26 mouse cellular contexts compared by ENCODE assay signal in genomic region chr9:114019012-114019762, GRCm38 (mm10). TPM values are rescaled to one million over a fixed set of nuclear protein-coding genes. Genes with fewer than 3 reads are reported as not detected.
DNase-seq lines count a peak whose midpoint lies in the region; TF ChIP-seq lines count a peak whose summit lies in the region.
"Had no signal": no experiment of that assay in that cellular context is flagged by ENCODE, and none has a peak within 500 bp of the region (broad histone marks: within the 10 kb centered on the region; RNA-seq: fewer than 3 reads in every experiment).

No protein-coding gene starts in this region.

- no peaks in the 10 kb centered on the region for H3K27me3 ChIP-seq in myocyte (ENCODE audit: control insufficient read depth, insufficient read depth, insufficient read length)
- H3K27me3 ChIP-seq: embryonic facial prominence, embryonic 13.5 days; forebrain, embryonic 12.5 days; forebrain, embryonic 15.5 days; heart, embryonic 13.5 days; Patski had no signal

- no peak for TF ChIP-seq CTCF in bone marrow macrophage, adult 2 months (IDR thresholded peaks at IDR 0.05; ENCODE audit: low read depth, low read length)

- H3K79me2 ChIP-seq in macrophage (ENCODE audit: inconsistent target) (peaks cover 57% of the 10 kb centered on the region), myocyte (ENCODE audit: control insufficient read depth, insufficient read depth) (peaks cover 63% of the 10 kb centered on the region)

- peak overlapping the region; percentile 4 for H3K4me2 ChIP-seq in myocyte (ENCODE audit: low read depth)
- H3K4me2 ChIP-seq: embryonic facial prominence, embryonic 13.5 days; forebrain, embryonic 12.5 days; forebrain, embryonic 15.5 days; heart, embryonic 13.5 days; hindbrain, embryonic 14.5 days had no signal

- TF ChIP-seq POLR2A in bone marrow macrophage, adult 2 months (IDR thresholded peaks at IDR 0.05; ENCODE audit: borderline replicate concordance, low read depth, low read length) = no peak
- no peak for TF ChIP-seq POLR2A in myocyte (IDR thresholded peaks at IDR 0.05; ENCODE audit: insufficient read length, low read depth)

- H3K27ac ChIP-seq in bone marrow macrophage, adult 2 months (ENCODE audit: insufficient read depth, low read depth, low read length) = peak overlapping the region; percentile 45
- peak overlapping the region; percentile 67 for H3K27ac ChIP-seq in macrophage
- H3K27ac ChIP-seq: embryonic facial prominence, embryonic 10.5 days; embryonic facial prominence, embryonic 13.5 days; forebrain, embryonic 12.5 days; forebrain, embryonic 15.5 days; heart, adult 2 months; heart, embryonic 10.5 days; heart, embryonic 13.5 days; hindbrain, embryonic 14.5 days; hindbrain, postnatal 0 days had no signal

- no peak overlapping the region for H3K4me3 ChIP-seq in bone marrow macrophage, adult 2 months (ENCODE audit: insufficient read depth, low read length)
- H3K4me3 ChIP-seq in macrophage (ENCODE audit: inconsistent target) = peak overlapping the region; percentile 2; the same call in 1 of the 2 replicates
- H3K4me3 ChIP-seq in myocyte = no peak overlapping the region
- H3K4me3 ChIP-seq: embryonic facial prominence, embryonic 10.5 days; embryonic facial prominence, embryonic 13.5 days; erythroblast, embryonic 14.5 days; forebrain, embryonic 12.5 days; forebrain, embryonic 15.5 days; heart, adult 2 months; heart, embryonic 10.5 days; heart, embryonic 13.5 days had no signal

- no peaks in the 10 kb centered on the region for H3K36me3 ChIP-seq in macrophage (ENCODE audit: inconsistent target)
- H3K36me3 ChIP-seq in myocyte (ENCODE audit: control insufficient read depth, insufficient read depth) = peaks cover 13% of the 10 kb centered on the region
- H3K36me3 ChIP-seq: embryonic facial prominence, embryonic 10.5 days; embryonic facial prominence, embryonic 13.5 days; forebrain, embryonic 12.5 days; forebrain, embryonic 15.5 days; heart, embryonic 10.5 days; heart, embryonic 13.5 days had no signal

- DNase-seq in gastrocnemius, adult 8-10 months (ENCODE audit: low spot score in 2 of 2) = no peak
- DNase-seq in cerebellum, adult 9-11 months = no peak
- DNase-seq in cerebellum, adult 11-12 months = no peak
- DNase-seq: adrenal gland, postnatal 14 days; cerebellum, adult 18-20 months; cerebellum, adult 9-10 months; cerebellum, postnatal 25 days; embryo, embryonic 11 days; gastrocnemius, postnatal 14 days; heart, adult 2 months; heart, postnatal 14 days; heart, postnatal 4 days had no signal

- peaks cover 15% of the 10 kb centered on the region for H3K4me1 ChIP-seq in bone marrow macrophage, adult 2 months (ENCODE audit: control insufficient read depth, insufficient read depth, low read length)
- H3K4me1 ChIP-seq: embryonic facial prominence, embryonic 13.5 days; forebrain, embryonic 12.5 days; forebrain, embryonic 15.5 days; heart, embryonic 13.5 days had no signal

- WGBS in macrophage (ENCODE audit: missing documents) = 29% methylated on average over 7 of the region's 7 CpGs

- H3ac ChIP-seq in myocyte (ENCODE audit: control insufficient read depth, insufficient read length) = no peak overlapping the region

TF ChIP-seq in myocyte, 11 proteins besides CTCF, POLR2A, EP300 and RAD21:
- TF ChIP-seq TCF12 (IDR thresholded peaks at IDR 0.05; ENCODE audit: insufficient read depth, poor library complexity, severe bottlenecking) = peak; percentile 91
- no peak for TF ChIP-seq REST (IDR thresholded peaks at IDR 0.05; ENCODE audit: insufficient read depth, insufficient read length)
- peak; percentile 32 for TF ChIP-seq TCF3 (IDR thresholded peaks at IDR 0.05; ENCODE audit: insufficient read length, low read depth)
- TF ChIP-seq SRF (IDR thresholded peaks at IDR 0.05; ENCODE audit: control insufficient read depth, insufficient read length, low read depth) = no peak
- peak in 2 of 3 experiments; percentile 72 to 85 for TF ChIP-seq MYOG (IDR thresholded peaks at IDR 0.05; ENCODE audit: control insufficient read depth in 1 of 3, insufficient read depth in 1 of 3, insufficient read length in 2 of 3, low read depth in 2 of 3)
- no peak for TF ChIP-seq MAX (IDR thresholded peaks at IDR 0.05; ENCODE audit: low read depth)
- TF ChIP-seq MYOD1 (IDR thresholded peaks at IDR 0.05; ENCODE audit: control insufficient read depth in 1 of 3, insufficient read length in 2 of 3, low read depth in 2 of 3) = peak; percentile 47 to 84 (median 48)
- TF ChIP-seq POLR2AphosphoS2 (IDR thresholded peaks at IDR 0.05; ENCODE audit: insufficient read length, low read depth) = no peak
- no peak for TF ChIP-seq USF1 (IDR thresholded peaks at IDR 0.05; ENCODE audit: low read depth)
TF ChIP-seq in myocyte: peak in this region for 4.

RNA-seq across cellular contexts. Expression of gene Fbxl2, which starts 26.8 kb away (rescaled TPM):
- 4.7 and 5.7 TPM in 2 replicates for polyA plus RNA-seq in bone marrow macrophage, adult 2 months (2012; ENCODE audit: insufficient read depth, insufficient read length, missing spikeins)
- total RNA-seq in macrophage (2018; cell fraction: chromatin; rRNA removed) = 10 to 100 TPM; 10.9 to 86.0 (median 38.8) TPM
- total RNA-seq in macrophage (2018; cell fraction: cytosol; rRNA removed) = 10 to 100 TPM in 2 of 26 experiments, 1 to 10 TPM in 24; 3.2 to 10.3 (median 6.1) TPM
- total RNA-seq in macrophage (2018; cell fraction: nucleus; rRNA removed) = 10 to 100 TPM in 17 of 26 experiments, 1 to 10 TPM in 9; 6.2 to 65.9 (median 18.6) TPM
- 4.1 to 8.3 TPM (median 8.2 TPM) in 3 replicates for polyA plus RNA-seq in macrophage (2018)
- polyA plus RNA-seq in myocyte (2012; fragmentation: generic; extraction: Trizol) = 21.8 TPM
- total RNA-seq in gastrocnemius, adult 8-10 months (2022) = under 1 TPM; 0.39 to 0.65 (median 0.56) TPM
- polyA plus RNA-seq: erythroblast, embryonic 14.5 days had no signal

RNA-seq across cellular contexts. Expression of gene Susd5, which starts 37.8 kb away (rescaled TPM):
- polyA plus RNA-seq in bone marrow macrophage, adult 2 months (2012; ENCODE audit: insufficient read depth, insufficient read length, missing spikeins) = not detected in 2 replicates
- total RNA-seq in macrophage (2018; cell fraction: chromatin; rRNA removed) = not detected
- total RNA-seq in macrophage (2018; cell fraction: cytosol; rRNA removed) = not detected
- not detected for total RNA-seq in macrophage (2018; cell fraction: nucleus; rRNA removed)
- polyA plus RNA-seq in macrophage (2018) (not detected in 3 replicates), myocyte (2012; fragmentation: generic; extraction: Trizol) (2.5 TPM)
- total RNA-seq in gastrocnemius, adult 8-10 months (2022) = under 1 TPM; 0.24 to 0.52 (median 0.41) TPM
- polyA plus RNA-seq: erythroblast, embryonic 14.5 days; forebrain, embryonic 15.5 days; inflammation-experienced regulatory T-cells, adult 6 months; Patski had no signal
